Mouse (Mus musculus): ENCODE results near the gene Retn.

The Retn gene

GRCm38 (mm10) chr8:3655526-3655925, at the start of gene Retn:
Gene Retn (plus strand): TSS chr8:3655770.
- DNase-seq (ENCODE audit: low read depth, low spot score): no peak

- no peak for DNase-seq (ENCODE audit: low read depth, low spot score)
Observed at GRCm38 (mm10) chr8:3606593-3606992, 49.0 kb upstream of the Retn start.

- DNase-seq (ENCODE audit: low read depth, low spot score): peak; percentile 70
Observed at GRCm38 (mm10) chr8:3607822-3608221, 47.7 kb upstream of the Retn start.

- DNase-seq (ENCODE audit: low read depth, low spot score): peak; percentile 41
Observed at GRCm38 (mm10) chr8:3609046-3609815, 46.3 kb upstream of the Retn start.

- no peak for DNase-seq (ENCODE audit: low read depth, low spot score)
Observed at GRCm38 (mm10) chr8:3609816-3610150, 45.8 kb upstream of the Retn start.

- DNase-seq (ENCODE audit: low read depth, low spot score): peak; percentile 100
Observed at GRCm38 (mm10) chr8:3621199-3621970, 34.2 kb upstream of the Retn start, which contains the start of the genes Xab2 and Pet100. Gene Xab2 (minus strand): TSS chr8:3621316. Gene Pet100 (plus strand): TSS chr8:3621548.

GRCm38 (mm10) chr8:3622119-3622518, 33.5 kb upstream of the Retn start:
- no peak for DNase-seq (ENCODE audit: low read depth, low spot score)

- no peak for DNase-seq (ENCODE audit: low read depth, low spot score)
Observed at GRCm38 (mm10) chr8:3625445-3625844, 30.1 kb upstream of the Retn start, which contains the start of gene Pcp2. Gene Pcp2 (minus strand): TSS chr8:3625545.

- no peak for DNase-seq (ENCODE audit: low read depth, low spot score)
Observed at GRCm38 (mm10) chr8:3626971-3627370, 28.6 kb upstream of the Retn start.

- peak; percentile 73 for DNase-seq (ENCODE audit: low read depth, low spot score)
Observed at GRCm38 (mm10) chr8:3628014-3628413, 27.6 kb upstream of the Retn start.

GRCm38 (mm10) chr8:3630647-3631477, 24.7 kb upstream of the Retn start, which contains the start of gene Stxbp2:
Gene Stxbp2 (plus strand): TSS chr8:3630955.
- peak; percentile 92 for DNase-seq (ENCODE audit: low read depth, low spot score)

- no peak for DNase-seq (ENCODE audit: low read depth, low spot score)
Observed at GRCm38 (mm10) chr8:3631478-3631875, 24.1 kb upstream of the Retn start.

- peak; percentile 40 for DNase-seq (ENCODE audit: low read depth, low spot score)
Observed at GRCm38 (mm10) chr8:3645804-3646203, 9.8 kb upstream of the Retn start.

GRCm38 (mm10) chr8:3646824-3647531, 8.6 kb upstream of the Retn start:
- no peak for DNase-seq (ENCODE audit: low read depth, low spot score)

- DNase-seq (ENCODE audit: low read depth, low spot score): no peak
Observed at GRCm38 (mm10) chr8:3647561-3647960, 8.0 kb upstream of the Retn start.

- no peak for DNase-seq (ENCODE audit: low read depth, low spot score)
Observed at GRCm38 (mm10) chr8:3648268-3648667, 7.3 kb upstream of the Retn start.

- no peak for DNase-seq (ENCODE audit: low read depth, low spot score)
Observed at GRCm38 (mm10) chr8:3648990-3649389, 6.6 kb upstream of the Retn start.

- DNase-seq (ENCODE audit: low read depth, low spot score): no peak
Observed at GRCm38 (mm10) chr8:3652845-3653244, 2.7 kb upstream of the Retn start.

- peak; percentile 33 for DNase-seq (ENCODE audit: low read depth, low spot score)
Observed at GRCm38 (mm10) chr8:3654726-3655508, 653 bp upstream of the Retn start.

GRCm38 (mm10) chr8:3656725-3657381, 1.3 kb downstream of the Retn start:
- DNase-seq (ENCODE audit: low read depth, low spot score): peak; percentile 49

Measured in brain, adult 2 months (tissue).